Mouse (Mus musculus): Measurements from ENCODE around the gene Ces2h. TPM values are rescaled to one million over a fixed set of nuclear protein-coding genes. Genes with fewer than 3 reads are reported as not detected.
"Not testable (repeated sequence)": the region's sequence is repeated elsewhere in the genome, so short reads cannot be mapped to it uniquely, and the experiment has no call there.

Gene Ces2h
- polyA plus RNA-seq, 1 experiment from 2014 or later, result not detected

DNA sequence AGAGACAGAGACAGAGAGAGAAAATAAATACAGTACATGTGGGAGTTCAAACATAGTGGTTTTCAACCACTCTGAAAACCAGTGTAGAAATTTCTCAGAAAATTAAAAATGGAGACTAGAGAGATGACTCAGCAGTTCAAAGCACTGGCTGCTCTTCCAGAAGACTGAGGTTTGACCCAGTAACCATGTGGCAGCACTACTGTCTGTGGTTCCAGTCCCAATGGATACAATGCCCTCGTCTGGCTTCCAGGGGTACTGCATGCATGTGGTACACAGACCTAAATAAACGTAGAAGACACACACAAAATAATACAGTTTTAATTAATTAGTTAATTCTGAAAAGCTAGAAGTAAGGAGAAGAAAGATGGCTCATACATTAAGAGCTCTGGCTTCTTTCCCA, 24.4 kb downstream of the Ces2h start:
- no peak overlapping the region for H3K4me3 ChIP-seq
- no peaks in the 10 kb centered on the region for H3K9me3 ChIP-seq (replicated peaks)
- DNase-seq (ENCODE audit: low spot score), result no peak
- H3K27me3 ChIP-seq (ENCODE audit: low read depth, poor library complexity, severe bottlenecking), result no peaks in the 10 kb centered on the region
- H3K36me3 ChIP-seq, result no peaks in the 10 kb centered on the region
- WGBS, result 60% methylated on average over 2 of the region's 2 CpGs
- no peak overlapping the region for H3K27ac ChIP-seq (replicated peaks)
- H3K4me1 ChIP-seq, result no peaks in the 10 kb centered on the region

GRCm38 (mm10) chr8:105043510-105043909, 42.9 kb downstream of the Ces2h start:
- Histone ChIP-seq H3K4me1 (no peaks in the 10 kb centered on the region), H3K36me3 (no peaks in the 10 kb centered on the region), H3K9me3 (replicated peaks) (no peaks in the 10 kb centered on the region), H3K27ac (replicated peaks) (no peak overlapping the region), H3K4me3 (no peak overlapping the region), H3K27me3 (ENCODE audit: low read depth, poor library complexity, severe bottlenecking) (no peaks in the 10 kb centered on the region)
- 73% methylated on average over 1 of the region's 1 CpGs for WGBS
- no peak for DNase-seq (ENCODE audit: low spot score)

DNA sequence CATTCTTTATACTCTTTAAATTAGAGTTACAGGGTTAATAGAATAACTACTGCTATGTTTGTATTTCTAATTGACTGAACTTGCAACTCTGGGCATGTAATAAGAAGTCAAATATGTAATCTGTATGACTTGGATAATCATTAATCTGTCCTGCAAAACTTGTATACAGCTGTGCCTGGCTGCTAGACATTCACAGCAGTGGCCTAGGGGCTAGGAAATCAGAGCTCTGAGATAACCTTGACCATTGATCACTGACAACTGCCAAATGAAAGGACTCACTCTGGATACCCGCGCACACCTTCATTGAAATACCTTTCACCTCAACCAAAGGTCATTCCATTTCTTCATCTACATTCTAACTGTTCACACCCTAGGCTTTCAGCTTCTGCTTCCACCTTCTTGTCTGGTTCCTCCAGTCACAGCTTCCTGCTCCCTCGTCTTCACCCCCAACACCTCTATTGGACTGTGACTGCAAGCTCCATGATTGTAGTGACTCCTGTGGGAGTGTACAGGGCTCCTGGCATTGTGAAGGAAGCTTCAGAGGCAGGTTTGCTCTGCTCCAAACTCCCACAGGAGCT, 45.3 kb downstream of the Ces2h start:
- Histone ChIP-seq H3K36me3 (no peaks in the 10 kb centered on the region), H3K4me1 (no peaks in the 10 kb centered on the region), H3K9me3 (replicated peaks) (no peaks in the 10 kb centered on the region), H3K27me3 (ENCODE audit: low read depth, poor library complexity, severe bottlenecking) (no peaks in the 10 kb centered on the region), H3K4me3 (no peak overlapping the region), H3K27ac (replicated peaks) (no peak overlapping the region)
- DNase-seq (ENCODE audit: low spot score), result no peak
- WGBS, result 90% methylated on average over 3 of the region's 3 CpGs

DNA sequence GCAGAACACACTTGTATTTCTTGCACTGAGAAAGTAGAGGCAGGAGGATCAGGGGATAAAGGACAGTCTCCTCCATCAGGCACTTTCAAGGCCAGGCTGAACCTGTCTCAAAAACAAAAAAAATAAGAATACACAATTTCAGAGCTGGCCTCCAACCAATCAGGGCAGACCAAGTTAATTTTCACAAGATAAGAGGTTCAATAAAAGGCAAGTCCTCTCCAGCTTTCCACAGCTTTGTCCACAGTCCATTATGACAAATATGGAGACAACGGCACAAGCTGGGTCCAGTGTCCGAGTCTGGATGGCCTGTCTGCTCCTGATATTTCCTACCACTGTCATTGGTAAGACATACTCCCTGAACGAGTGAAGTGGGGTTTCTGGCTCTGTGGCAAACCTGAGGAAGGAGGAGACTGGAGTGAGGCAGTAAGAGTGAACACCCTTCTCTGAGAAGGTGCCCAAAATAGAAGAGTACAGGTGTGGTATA, 47.8 kb downstream of the Ces2h start, which contains the start of gene Ces3a:
TSS of gene Ces3a (plus strand) at position 231 of the 484 bp plus-strand sequence.
- Histone ChIP-seq H3K9me3 (replicated peaks) (no peaks in the 10 kb centered on the region), H3K27ac (replicated peaks) (no peak within 1 kb of the TSS), H3K27me3 (ENCODE audit: low read depth, poor library complexity, severe bottlenecking) (no peaks in the 10 kb centered on the region), H3K4me3 (no peak within 1 kb of the TSS), H3K4me1 (no peaks in the 10 kb centered on the region), H3K36me3 (no peaks in the 10 kb centered on the region)
- no peak for DNase-seq (ENCODE audit: low spot score)
- 78% methylated on average over 3 of the region's 3 CpGs for WGBS

- no peaks in the 10 kb centered on the region for H3K9me3 ChIP-seq (replicated peaks)
- WGBS, result 92% methylated on average over 4 of the region's 4 CpGs
- no peak for DNase-seq (ENCODE audit: low spot score)
Observed at GRCm38 (mm10) chr8:105056211-105056610, 55.6 kb downstream of the Ces2h start.

DNA sequence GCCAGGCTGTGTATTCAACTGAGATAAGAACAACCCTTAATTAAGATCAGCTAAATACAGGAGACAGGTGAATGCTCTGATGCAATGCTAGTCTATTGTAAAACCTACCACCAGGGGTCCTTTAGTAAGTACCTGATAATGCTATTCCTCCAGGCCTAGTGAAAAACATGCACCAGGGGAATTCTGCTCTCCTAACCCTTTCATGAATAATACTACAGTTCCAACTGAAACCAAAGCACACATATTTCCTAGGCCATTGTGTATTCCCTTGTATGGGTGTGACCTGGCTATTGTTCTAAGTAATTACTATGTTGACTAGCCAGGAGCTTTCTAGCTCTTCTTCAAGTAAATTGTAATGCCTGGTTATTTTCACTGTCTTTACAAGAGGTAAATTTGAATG, 59.4 kb downstream of the Ces2h start:
- Histone ChIP-seq H3K27me3 (ENCODE audit: low read depth, poor library complexity, severe bottlenecking) (no peaks in the 10 kb centered on the region), H3K36me3 (no peaks in the 10 kb centered on the region), H3K27ac (replicated peaks) (no peak overlapping the region), H3K4me1 (no peaks in the 10 kb centered on the region), H3K9me3 (replicated peaks) (no peaks in the 10 kb centered on the region; the same call in 1 of the 2 replicates), H3K4me3 (no peak overlapping the region)
- DNase-seq (ENCODE audit: low spot score), result no peak

More at GRCm38 (mm10) chr8:105056211-105056610, 55.6 kb downstream of the Ces2h start:
- Histone ChIP-seq H3K27ac (replicated peaks) (no peak overlapping the region), H3K36me3 (no peaks in the 10 kb centered on the region), H3K27me3 (ENCODE audit: low read depth, poor library complexity, severe bottlenecking) (no peaks in the 10 kb centered on the region), H3K4me3 (no peak overlapping the region), H3K4me1 (no peaks in the 10 kb centered on the region)

DNA sequence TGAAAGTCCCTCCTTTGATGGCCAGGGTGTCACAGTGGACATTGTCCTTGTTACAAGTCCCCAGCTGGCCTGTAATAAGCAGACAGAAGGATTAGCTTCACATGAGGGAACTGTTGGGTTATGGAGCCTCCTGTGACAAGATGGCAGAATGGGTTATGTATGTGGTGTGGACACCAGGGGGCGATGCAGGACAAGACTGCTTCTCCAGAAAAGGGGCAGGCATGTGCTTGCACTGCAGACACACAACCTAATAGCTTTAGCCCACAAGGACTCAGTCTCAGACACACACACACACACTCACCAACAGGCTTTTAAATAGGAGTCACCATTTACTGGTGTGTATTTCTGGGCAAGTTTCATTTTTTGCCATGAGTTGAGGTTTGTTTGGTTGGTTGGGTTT, 66.1 kb downstream of the Ces2h start:
- peak; percentile 58 for DNase-seq (ENCODE audit: low spot score)
- peaks cover 12% of the 10 kb centered on the region; the same call in 1 of the 2 replicates for H3K27me3 ChIP-seq (ENCODE audit: low read depth, poor library complexity, severe bottlenecking)
- no peaks in the 10 kb centered on the region for H3K36me3 ChIP-seq
- WGBS, result 11% methylated on average over 1 of the region's 1 CpGs
- H3K4me1 ChIP-seq, result no peaks in the 10 kb centered on the region
- no peak overlapping the region for H3K4me3 ChIP-seq
- no peak overlapping the region for H3K27ac ChIP-seq (replicated peaks)
- H3K9me3 ChIP-seq (replicated peaks), result no peaks in the 10 kb centered on the region; the same call in 1 of the 2 replicates

DNA sequence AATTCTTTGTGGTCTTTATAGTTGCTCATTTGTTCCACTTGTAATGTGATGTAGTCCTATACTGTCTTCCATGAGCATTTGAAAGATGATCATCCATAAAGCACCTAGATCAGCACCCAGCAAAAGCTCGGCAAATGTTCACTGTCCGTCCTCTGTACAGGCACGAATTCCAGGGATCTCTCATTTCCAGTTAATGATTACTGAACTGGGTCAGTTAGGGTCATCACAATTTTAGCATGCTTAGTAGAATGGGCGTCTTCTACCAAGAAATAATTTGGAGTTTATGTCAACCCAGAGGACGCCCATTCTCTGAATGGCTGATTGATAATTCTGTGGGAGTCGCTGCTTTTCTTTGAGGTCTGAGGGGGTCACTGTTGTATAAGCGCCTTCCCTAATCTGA, 67.3 kb downstream of the Ces2h start:
- H3K4me3 ChIP-seq; H3K36me3 ChIP-seq; H3K4me1 ChIP-seq; DNase-seq (ENCODE audit: low spot score); H3K27ac ChIP-seq (replicated peaks); H3K9me3 ChIP-seq (replicated peaks): not testable (repeated sequence)
- whole genome bisulfite sequencing, result 83% methylated on average over 7 of the region's 7 CpGs
- peaks cover 12% of the 10 kb centered on the region; the same call in 1 of the 2 replicates for H3K27me3 ChIP-seq (ENCODE audit: low read depth, poor library complexity, severe bottlenecking)

- H3K4me1 ChIP-seq, result no peaks in the 10 kb centered on the region
- no peak for DNase-seq (ENCODE audit: low spot score)
- no peak overlapping the region for H3K4me3 ChIP-seq
- no peaks in the 10 kb centered on the region for H3K36me3 ChIP-seq
- no peak overlapping the region for H3K27ac ChIP-seq (replicated peaks)
- H3K9me3 ChIP-seq (replicated peaks), result no peaks in the 10 kb centered on the region
- peaks cover 12% of the 10 kb centered on the region; the same call in 1 of the 2 replicates for H3K27me3 ChIP-seq (ENCODE audit: low read depth, poor library complexity, severe bottlenecking)
Observed at GRCm38 (mm10) chr8:105068971-105069370, 68.3 kb downstream of the Ces2h start.

Other genes starting within 250 kb of the Ces2h start
- gene Ces2b, start 169.3 kb upstream of the Ces2h start, polyA plus RNA-seq (2016; fragmentation: Nextera tagmentation; extraction: Ambion mirVana), result 0.22 TPM in 1 of 2 replicates, not detected in the other
- not detected in 2 replicates for gene Ces2c, start 153.8 kb upstream of the Ces2h start, polyA plus RNA-seq (2016; fragmentation: Nextera tagmentation; extraction: Ambion mirVana)
- gene Ces2e, start 74.6 kb upstream of the Ces2h start, polyA plus RNA-seq (2016; fragmentation: Nextera tagmentation; extraction: Ambion mirVana), result not detected in 2 replicates
- gene Ces2f, start 53.5 kb upstream of the Ces2h start, polyA plus RNA-seq (2016; fragmentation: Nextera tagmentation; extraction: Ambion mirVana), result not detected in 2 replicates
- not detected in 2 replicates for gene Ces2g, start 39.1 kb upstream of the Ces2h start, polyA plus RNA-seq (2016; fragmentation: Nextera tagmentation; extraction: Ambion mirVana)
- not detected in 2 replicates for gene Ces3a, start 47.7 kb downstream of the Ces2h start, polyA plus RNA-seq (2016; fragmentation: Nextera tagmentation; extraction: Ambion mirVana)
- gene Ces3b, start 82.9 kb downstream of the Ces2h start, polyA plus RNA-seq (2016; fragmentation: Nextera tagmentation; extraction: Ambion mirVana), result not detected in 2 replicates
- not detected in 2 replicates for gene Ces4a, start 130.9 kb downstream of the Ces2h start, polyA plus RNA-seq (2016; fragmentation: Nextera tagmentation; extraction: Ambion mirVana)
- 41.8 and 46.7 TPM in 2 replicates for gene Cbfb, start 169.8 kb downstream of the Ces2h start, polyA plus RNA-seq (2016; fragmentation: Nextera tagmentation; extraction: Ambion mirVana)
- gene D230025D16Rik, start 224.3 kb downstream of the Ces2h start, polyA plus RNA-seq (2016; fragmentation: Nextera tagmentation; extraction: Ambion mirVana), result 27.1 and 28.5 TPM in 2 replicates